10 mouse cellular contexts compared by ENCODE assay signal in the genomic region with DNA sequence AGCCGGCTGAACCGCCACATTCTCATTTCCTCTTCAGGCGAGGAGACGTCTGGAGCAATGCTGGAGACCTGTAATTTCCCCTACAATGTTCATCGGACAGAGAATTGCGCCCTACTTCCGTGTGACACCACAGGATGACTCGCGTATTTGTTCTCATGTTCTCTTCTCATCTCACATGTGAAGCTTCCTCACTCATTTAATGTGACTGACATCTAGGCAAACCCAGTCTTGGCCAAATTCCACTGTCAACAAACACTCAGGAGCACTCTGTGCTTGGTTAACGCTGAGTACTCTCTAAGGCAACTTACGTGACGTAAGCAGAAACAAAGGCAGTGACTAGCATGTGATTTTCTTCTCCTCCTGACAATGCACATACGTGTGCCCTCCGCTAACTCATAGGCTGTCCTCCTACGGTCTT. TPM values are rescaled to one million over a fixed set of nuclear protein-coding genes. Genes with fewer than 3 reads are reported as not detected.
DNase-seq lines count a peak whose midpoint lies in the region; ATAC-seq and TF ChIP-seq lines count a peak whose summit lies in the region.
"Had no signal": no experiment of that assay in that cellular context is flagged by ENCODE, and none has a peak within 500 bp of the region (broad histone marks: within the 10 kb centered on the region; RNA-seq: fewer than 3 reads in every experiment).

No protein-coding gene starts in this region.

- no peaks in the 10 kb centered on the region for H3K27me3 ChIP-seq in liver, embryonic 14.5 days (ENCODE audit: control insufficient read depth, insufficient read depth, low read length)
- peaks cover 4% of the 10 kb centered on the region; the same call in 1 of the 2 replicates for H3K27me3 ChIP-seq in neural tube, embryonic 14.5 days (ENCODE audit: control insufficient read depth, insufficient read depth, low read length)
- H3K27me3 ChIP-seq: limb, embryonic 12.5 days had no signal

- peak; percentile 34 to 54 for DNase-seq in adrenal gland, adult (ENCODE audit: inconsistent age in 2 of 2, low spot score in 1 of 2)
- DNase-seq in adrenal gland, postnatal 25 days: no peak
- DNase-seq in left cerebral cortex, adult 2 months (ENCODE audit: extremely low spot score in 1 of 2, low spot score in 2 of 2): no peak
- DNase-seq in left cerebral cortex, adult 9 months (ENCODE audit: low spot score in 2 of 2): no peak
- peak in 1 of 3 experiments; percentile 39 for DNase-seq in liver, embryonic 14.5 days (ENCODE audit: low read depth in 3 of 3, low spot score in 3 of 3)
- no peak for DNase-seq in B cell, adult 2 months
- no peak for DNase-seq in retina, postnatal 1 day
- DNase-seq: cerebellum, postnatal 25 days had no signal

- no peak for TF ChIP-seq CTCF in left cerebral cortex, adult 2 months (IDR thresholded peaks at IDR 0.05)
- TF ChIP-seq CTCF in liver, embryonic 14.5 days (IDR thresholded peaks at IDR 0.05; ENCODE audit: low read depth): no peak

- no peak overlapping the region for H3K9ac ChIP-seq in liver, embryonic 14.5 days (replicated peaks)
- H3K9ac ChIP-seq in neural tube, embryonic 14.5 days (replicated peaks; ENCODE audit: low read depth, low read length): no peak overlapping the region
- H3K9ac ChIP-seq: limb, embryonic 12.5 days had no signal

- TF ChIP-seq EP300 in liver, embryonic 14.5 days (IDR thresholded peaks at IDR 0.05; ENCODE audit: low read depth): no peak

- H3K9me3 ChIP-seq in liver, embryonic 14.5 days (ENCODE audit: control insufficient read depth, low read length): no peaks in the 10 kb centered on the region
- H3K9me3 ChIP-seq in neural tube, embryonic 14.5 days (ENCODE audit: control insufficient read depth, low read length): no peaks in the 10 kb centered on the region
- H3K9me3 ChIP-seq: limb, embryonic 12.5 days had no signal

- H3K27ac ChIP-seq in left cerebral cortex, adult 2 months: peak overlapping the region; percentile 10
- no peak overlapping the region for H3K27ac ChIP-seq in liver, embryonic 14.5 days
- no peak overlapping the region for H3K27ac ChIP-seq in neural tube, embryonic 14.5 days (ENCODE audit: low read depth, low read length)
- H3K27ac ChIP-seq: limb, embryonic 12.5 days had no signal

- H3K4me3 ChIP-seq in left cerebral cortex, adult 2 months: peak overlapping the region; percentile 99
- H3K4me3 ChIP-seq in liver, embryonic 14.5 days (ENCODE audit: insufficient read depth in 1 of 2, low read depth in 2 of 2, low read length in 2 of 2): no peak overlapping the region
- no peak overlapping the region for H3K4me3 ChIP-seq in neural tube, embryonic 14.5 days (ENCODE audit: low read depth, low read length)
- H3K4me3 ChIP-seq: limb, embryonic 12.5 days had no signal

- intact Hi-C loops in left cerebral cortex, adult 2 months (cut with DNase I): no loop called here

- H3K4me2 ChIP-seq in liver, embryonic 14.5 days (ENCODE audit: low read depth): peak overlapping the region; percentile 66
- peak overlapping the region; percentile 63; the same call in 1 of the 2 replicates for H3K4me2 ChIP-seq in neural tube, embryonic 14.5 days (ENCODE audit: low read depth, low read length)

- 78% methylated on average over 15 of the region's 15 CpGs for WGBS in liver, embryonic 14.5 days (ENCODE audit: insufficient replicate concordance)
- 94% methylated on average over 15 of the region's 15 CpGs for WGBS in neural tube, embryonic 14.5 days

- H3K36me3 ChIP-seq in liver, embryonic 14.5 days (replicated peaks; ENCODE audit: control insufficient read depth, insufficient read depth, low read depth): peaks cover 4% of the 10 kb centered on the region
- H3K36me3 ChIP-seq in neural tube, embryonic 14.5 days (ENCODE audit: control insufficient read depth, insufficient read depth, low read length): no peaks in the 10 kb centered on the region

- no peak for ATAC-seq in liver, embryonic 14.5 days (ENCODE audit: insufficient read depth)
- no peak for ATAC-seq in neural tube, embryonic 14.5 days (ENCODE audit: low read depth)

- H3K4me1 ChIP-seq in liver, embryonic 14.5 days (replicated peaks; ENCODE audit: control insufficient read depth in 2 of 2, insufficient read depth in 2 of 2, low read length in 1 of 2): peaks cover 12 to 27% of the 10 kb centered on the region in 2 experiments
- H3K4me1 ChIP-seq in neural tube, embryonic 14.5 days (ENCODE audit: control insufficient read depth, insufficient read depth, low read length): peaks cover 19% of the 10 kb centered on the region

RNA-seq across cellular contexts. Expression of gene Gde1, which starts 2.4 kb away (rescaled TPM):
- total RNA-seq in adrenal gland, postnatal 25 days (2021): 99.1 and 107 TPM in 2 replicates
- 100 to 1,000 TPM; 236 to 239 TPM for total RNA-seq in left cerebral cortex, adult 2 months (2021)
- 25.1 and 27.5 TPM in 2 replicates for polyA plus RNA-seq in liver, embryonic 14.5 days (2012; rRNA removed)
- 46.3 and 46.9 TPM in 2 replicates for polyA plus RNA-seq in liver, embryonic 14.5 days (2014; fragmentation: Nextera tagmentation; extraction: Ambion mirVana)
- 248 and 255 TPM in 2 replicates for polyA plus RNA-seq in neural tube, embryonic 14.5 days (2014; fragmentation: Nextera tagmentation; extraction: Ambion mirVana)

RNA-seq across cellular contexts. Expression of gene Ccp110, which starts 9.2 kb away (rescaled TPM):
- total RNA-seq in adrenal gland, postnatal 25 days (2021): 9.4 and 10.4 TPM in 2 replicates
- 10 to 100 TPM; 47.6 to 47.7 TPM for total RNA-seq in left cerebral cortex, adult 2 months (2021)
- 8.6 and 13.8 TPM in 2 replicates for polyA plus RNA-seq in liver, embryonic 14.5 days (2012; rRNA removed)
- 4.2 and 5.2 TPM in 2 replicates for polyA plus RNA-seq in liver, embryonic 14.5 days (2014; fragmentation: Nextera tagmentation; extraction: Ambion mirVana)
- 19.6 and 20.9 TPM in 2 replicates for polyA plus RNA-seq in neural tube, embryonic 14.5 days (2014; fragmentation: Nextera tagmentation; extraction: Ambion mirVana)

RNA-seq across cellular contexts. Expression of gene Vps35l, which starts 36.9 kb away (rescaled TPM):
- 62.8 and 76.6 TPM in 2 replicates for total RNA-seq in adrenal gland, postnatal 25 days (2021)
- total RNA-seq in left cerebral cortex, adult 2 months (2021): 10 to 100 TPM; 51.8 to 55.5 TPM
- polyA plus RNA-seq in liver, embryonic 14.5 days (2012; rRNA removed): 26.1 and 31.1 TPM in 2 replicates
- 32.0 and 33.2 TPM in 2 replicates for polyA plus RNA-seq in liver, embryonic 14.5 days (2014; fragmentation: Nextera tagmentation; extraction: Ambion mirVana)
- 88.8 and 107 TPM in 2 replicates for polyA plus RNA-seq in neural tube, embryonic 14.5 days (2014; fragmentation: Nextera tagmentation; extraction: Ambion mirVana)

Comparison
In these comparisons a context has a peak if more than half of its experiments do, and no peak if none do; other contexts are left out.
1. DNase-seq: peak in adrenal gland, adult (2 of 2); none in adrenal gland, postnatal 25 days (single experiment), left cerebral cortex, adult 2 months (0 of 2), left cerebral cortex, adult 9 months (0 of 2), B cell, adult 2 months (0 of 2) and retina, postnatal 1 day (single experiment).